Mouse (Mus musculus) retina, embryonic 14.5 days (tissue): ENCODE measurements around the gene Cmtr1.
"Not testable (repeated sequence)": the region's sequence is repeated elsewhere in the genome, so short reads cannot be mapped to it uniquely, and the experiment has no call there.

ENCODE experiments used
- DNase-seq: peaks from one replicate; pipeline ENCODE4 v3.0.0-alpha.2; 2015; ENCODE audit warnings: low spot score

Cmtr1 gene

GRCm38 (mm10) chr17:29660076-29660761 is at the start of gene Cmtr1:
Gene Cmtr1, plus strand, starts transcription at chr17:29660595.
- peak; percentile 97 for DNase-seq

DNA sequence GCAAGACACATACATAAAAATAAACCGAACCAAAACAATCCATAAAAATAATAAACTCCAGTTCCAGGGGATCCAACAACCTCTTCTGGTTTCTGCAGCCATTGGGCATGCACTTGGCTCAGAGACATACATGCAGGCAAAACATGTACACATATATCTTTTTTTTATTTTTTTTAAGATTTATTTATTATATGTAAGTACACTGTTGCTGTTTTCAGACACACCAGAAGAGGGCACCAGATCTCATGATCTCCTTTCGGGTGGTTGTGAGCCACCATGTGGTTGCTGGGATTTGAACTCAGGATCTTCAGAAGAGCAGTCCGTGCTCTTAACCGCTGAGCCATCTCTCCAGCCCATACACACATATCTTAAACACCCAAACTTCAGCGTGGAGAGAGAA is 46.9 kb upstream of the Cmtr1 start:
- DNase-seq: not testable (repeated sequence)

DNA sequence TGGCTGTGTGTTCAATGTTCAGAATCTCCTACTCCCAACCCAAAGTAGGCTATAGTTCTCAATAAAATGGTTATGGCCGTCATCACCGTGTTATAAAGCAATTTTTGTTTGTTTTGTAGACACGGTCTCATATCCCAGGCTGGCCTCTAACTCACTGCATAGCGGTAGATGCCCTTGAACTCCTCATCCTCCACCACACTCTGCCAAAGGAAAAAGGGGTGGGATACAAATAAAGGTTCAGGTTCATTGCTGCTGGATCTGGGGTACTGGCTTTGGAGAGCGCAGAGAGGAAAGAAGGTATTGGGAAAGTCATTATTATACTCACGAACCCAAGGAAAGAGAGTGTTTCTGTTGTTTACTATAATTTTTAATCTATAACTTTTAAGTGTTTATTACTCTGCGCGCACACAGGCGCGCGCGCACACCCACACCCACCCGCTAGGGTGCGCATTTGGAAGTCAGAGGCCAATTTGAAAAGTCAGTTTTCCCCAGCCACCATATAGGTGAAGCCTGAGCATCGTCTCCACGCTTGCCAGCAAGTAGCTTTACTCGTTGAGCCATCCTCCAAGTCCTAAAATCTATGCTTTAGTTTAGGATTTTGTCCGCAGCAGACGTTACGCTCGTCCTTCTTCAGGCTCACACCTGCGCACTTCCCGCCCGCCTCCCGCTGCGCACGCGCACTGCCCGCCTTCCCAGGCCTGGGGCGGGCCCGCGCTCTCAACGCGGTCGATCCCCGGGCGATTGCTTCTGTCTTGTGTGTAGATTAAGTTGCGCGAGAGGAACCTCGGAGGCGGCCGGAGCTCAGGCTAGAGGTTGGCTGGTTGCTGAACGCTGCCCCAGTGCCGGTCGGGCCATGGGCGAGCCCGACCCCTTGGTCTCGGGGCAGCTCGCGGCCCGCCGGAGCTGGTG is 46.0 kb upstream of the Cmtr1 start, which contains the start of the genes Rnf8 and Gm28043:
Gene Rnf8 (plus strand): TSS at position 676 of the 909 bp plus-strand sequence.
Gene Gm28043 (plus strand): TSS at position 762 of the 909 bp plus-strand sequence.
- peak; percentile 96 for DNase-seq

DNA sequence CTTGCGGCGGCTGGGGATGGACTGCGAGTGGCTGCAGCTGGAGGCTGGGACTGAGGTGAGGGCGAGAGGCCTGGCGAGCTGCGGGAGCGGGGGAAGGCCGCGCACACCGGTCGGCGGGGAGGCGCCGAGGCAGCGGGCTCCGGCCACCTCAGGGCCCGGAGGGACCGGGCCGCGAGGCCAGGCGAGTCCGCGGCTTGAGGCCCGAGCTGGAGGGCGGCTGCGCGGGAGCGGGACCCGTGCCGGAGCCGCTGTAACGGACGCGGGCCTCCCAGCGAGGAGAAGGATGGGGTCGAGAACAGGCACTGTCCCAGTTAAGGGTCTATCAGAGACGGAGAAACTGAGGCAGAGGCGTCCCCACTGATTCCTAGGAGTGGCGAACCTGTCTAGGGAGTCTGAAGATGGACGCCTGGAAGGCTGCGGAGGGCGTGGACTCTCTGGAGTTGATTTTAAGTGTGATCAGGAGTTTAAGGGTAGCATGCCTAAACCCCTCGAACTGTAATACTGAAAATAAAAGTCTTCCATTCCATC is 45.3 kb upstream of the Cmtr1 start:
- DNase-seq: peak; percentile 25

GRCm38 (mm10) chr17:29615616-29616015 is 44.8 kb upstream of the Cmtr1 start:
- no peak for DNase-seq

DNA sequence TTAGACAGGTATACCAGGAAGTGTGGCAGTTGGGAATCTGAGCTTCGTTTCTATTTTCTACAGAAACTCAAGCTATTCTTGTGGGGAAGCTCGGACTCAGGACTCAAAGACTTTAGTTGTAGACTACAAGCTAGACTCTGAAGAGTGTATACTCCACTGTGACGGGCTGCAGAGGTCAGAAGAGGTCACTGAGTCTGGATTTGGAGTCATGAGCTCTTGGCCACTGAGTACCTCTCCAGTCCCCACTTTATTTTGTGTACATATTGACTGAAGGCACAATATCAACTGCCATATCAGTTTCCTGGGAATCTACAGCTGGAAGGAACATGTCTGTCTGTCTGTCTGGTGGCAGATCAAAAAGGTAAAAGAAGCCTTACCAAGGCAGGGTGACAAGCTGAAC is 41.2 kb upstream of the Cmtr1 start:
- DNase-seq: no peak

GRCm38 (mm10) chr17:29623488-29623887 is 36.9 kb upstream of the Cmtr1 start:
- DNase-seq: no peak

DNA sequence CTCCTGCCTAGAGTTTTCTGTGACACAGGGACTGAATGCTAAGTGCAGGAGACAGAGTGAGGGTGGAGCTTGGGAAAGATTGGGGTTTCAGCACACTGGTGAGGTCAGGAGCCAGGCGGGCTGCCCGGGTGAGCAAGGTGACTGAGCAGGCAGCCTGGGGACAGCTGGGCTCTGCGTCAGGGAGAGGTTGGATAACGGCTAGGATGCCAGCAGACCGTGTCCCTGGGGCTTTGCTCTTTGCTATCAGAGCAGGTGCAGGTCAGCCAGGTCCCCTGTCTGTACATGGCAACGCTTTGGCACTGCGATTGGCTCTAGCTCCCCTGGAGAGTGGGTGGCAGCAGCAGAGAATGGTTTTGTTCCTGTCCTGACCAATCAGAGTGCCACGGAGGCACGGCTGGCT is 33.1 kb upstream of the Cmtr1 start:
- DNase-seq: no peak

DNA sequence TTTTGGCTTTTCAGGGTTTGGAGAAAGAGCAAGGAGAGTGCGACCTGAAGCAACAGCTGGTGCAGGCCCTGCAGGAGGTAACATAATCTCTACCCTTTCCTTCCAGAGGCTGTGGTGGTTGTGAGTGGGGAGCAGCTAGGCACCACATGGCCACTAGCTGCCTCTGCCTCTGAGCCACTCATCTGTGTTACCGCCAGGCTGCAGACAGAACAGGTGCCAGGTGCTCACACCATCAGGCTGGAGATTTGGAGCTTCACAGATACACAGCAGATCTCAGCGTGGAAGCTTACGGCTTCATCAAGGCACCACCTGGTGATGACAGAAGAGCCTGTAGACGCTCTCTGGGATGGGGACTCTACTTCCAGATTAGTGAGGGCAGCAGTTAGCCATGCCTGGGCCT is 31.4 kb upstream of the Cmtr1 start:
- DNase-seq: no peak

DNA sequence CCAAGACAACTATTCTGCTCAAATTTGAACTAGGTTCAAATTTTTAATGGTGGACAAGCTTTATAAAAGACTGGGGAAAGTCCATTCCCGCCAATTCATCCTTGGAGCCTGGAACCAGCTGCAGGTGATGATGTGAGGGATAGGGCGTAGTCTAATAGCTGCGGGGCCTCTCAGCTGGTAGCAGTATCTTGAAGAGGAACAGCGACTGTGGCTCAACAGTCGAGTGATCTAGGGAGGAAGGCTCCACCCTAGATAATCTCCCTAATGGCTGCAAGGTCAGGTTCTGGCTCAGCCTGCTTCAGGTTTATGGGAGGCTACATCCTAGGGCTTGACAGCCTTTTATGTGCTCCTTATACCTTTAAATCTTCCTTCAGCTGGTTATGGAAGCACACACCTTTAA is 30.8 kb upstream of the Cmtr1 start:
- DNase-seq: no peak

DNA sequence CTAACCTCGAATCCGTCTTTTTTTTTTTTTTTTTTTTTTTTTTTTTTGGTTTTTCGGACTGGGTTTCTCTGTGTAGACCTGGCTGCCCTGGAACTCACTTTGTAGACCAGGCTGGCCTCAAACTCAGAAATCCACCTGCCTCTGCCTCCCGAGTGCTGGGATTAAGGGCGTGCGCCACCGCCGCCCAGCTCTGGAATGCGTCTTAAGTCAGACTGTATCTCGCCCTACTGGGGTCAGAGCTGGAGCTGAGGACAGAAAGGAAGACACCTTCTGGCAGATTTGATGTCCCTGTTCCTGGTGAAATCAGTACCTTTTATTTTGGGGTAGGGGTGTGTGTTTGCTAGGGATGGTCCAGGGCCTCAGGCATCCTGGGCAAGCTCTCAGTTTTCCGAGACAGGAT is 28.1 kb upstream of the Cmtr1 start:
- DNase-seq: no peak

DNA sequence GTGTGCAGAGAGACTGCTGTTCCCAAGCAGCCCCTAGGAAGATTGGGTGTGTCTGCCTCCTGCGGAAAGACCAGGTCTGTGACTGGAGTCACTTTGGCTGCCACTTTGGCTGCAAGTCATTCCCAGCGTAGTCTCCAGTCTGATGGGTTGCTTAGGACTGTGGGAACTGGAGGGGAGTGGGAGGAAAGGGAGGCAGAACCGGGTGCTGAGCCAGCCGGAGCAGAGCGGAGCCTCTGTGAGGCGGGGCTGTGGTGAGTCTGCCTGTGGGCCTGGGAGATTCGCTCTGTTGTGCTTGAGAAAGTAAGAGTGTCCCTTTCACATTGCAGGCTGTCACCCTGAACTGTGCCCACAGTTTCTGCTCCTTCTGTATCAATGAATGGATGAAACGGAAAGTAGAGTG is 24.9 kb upstream of the Cmtr1 start:
- DNase-seq: no peak

GRCm38 (mm10) chr17:29636118-29636517 is 24.3 kb upstream of the Cmtr1 start:
- peak; percentile 58 for DNase-seq

GRCm38 (mm10) chr17:29637377-29637776 is 23.0 kb upstream of the Cmtr1 start:
- no peak for DNase-seq

GRCm38 (mm10) chr17:29637895-29638294 is 22.5 kb upstream of the Cmtr1 start:
- DNase-seq: no peak

- no peak for DNase-seq
These were observed 19.4 kb upstream of the Cmtr1 start for GRCm38 (mm10) chr17:29640971-29641370.

DNA sequence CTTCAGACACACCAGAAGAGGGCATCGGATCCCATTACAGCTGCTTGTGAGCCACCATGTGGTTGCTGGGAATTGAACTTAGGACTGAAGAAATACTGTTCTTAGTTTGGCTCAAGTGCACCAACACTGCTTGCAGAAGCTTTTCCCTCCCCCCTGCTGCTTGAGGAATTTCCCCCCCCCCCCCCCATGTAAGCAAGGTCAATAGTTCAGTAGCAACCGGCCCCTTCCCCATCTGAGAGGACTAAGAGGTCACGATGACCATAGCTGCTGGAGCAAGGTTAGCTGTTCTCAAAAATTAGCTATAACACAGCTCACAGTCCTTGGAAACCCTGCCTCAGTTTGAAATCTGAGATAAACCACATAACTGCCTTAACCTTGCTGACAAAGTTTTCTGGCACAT is 18.2 kb upstream of the Cmtr1 start:
- DNase-seq: no peak

GRCm38 (mm10) chr17:29658249-29658648 is 2.1 kb upstream of the Cmtr1 start:
- DNase-seq: no peak

DNA sequence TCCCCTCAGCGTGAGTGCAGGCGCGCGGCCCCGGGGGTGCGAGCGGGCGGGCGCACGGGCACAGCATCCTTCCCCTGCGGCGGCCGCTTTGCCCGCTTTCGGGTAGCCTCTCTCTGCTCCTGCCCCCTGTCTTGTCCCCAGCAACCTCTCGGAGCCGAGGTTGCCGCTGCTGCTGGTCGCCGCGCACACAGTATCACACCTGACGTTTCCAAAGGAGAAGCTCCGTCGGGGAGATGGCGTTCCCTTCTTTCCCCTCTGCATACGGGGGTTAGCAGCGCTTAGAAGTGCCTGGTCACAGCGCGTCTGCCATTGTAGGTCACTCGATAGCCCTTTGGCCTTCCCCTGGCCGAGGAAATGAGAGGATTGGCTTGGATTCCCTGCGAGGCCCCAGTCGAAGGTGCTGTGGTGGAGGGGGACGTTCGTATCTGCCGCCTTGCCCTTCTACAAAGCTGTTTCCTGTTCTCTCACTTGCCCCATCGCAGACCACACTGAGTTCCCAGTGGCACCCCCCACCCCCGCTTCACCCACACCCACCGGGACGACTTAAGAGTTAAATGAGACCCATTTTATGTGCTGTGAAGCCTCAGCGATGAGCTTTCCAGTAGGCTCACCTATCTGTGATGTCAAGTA is 482 bp downstream of the Cmtr1 start:
- DNase-seq: peak; percentile 40

DNA sequence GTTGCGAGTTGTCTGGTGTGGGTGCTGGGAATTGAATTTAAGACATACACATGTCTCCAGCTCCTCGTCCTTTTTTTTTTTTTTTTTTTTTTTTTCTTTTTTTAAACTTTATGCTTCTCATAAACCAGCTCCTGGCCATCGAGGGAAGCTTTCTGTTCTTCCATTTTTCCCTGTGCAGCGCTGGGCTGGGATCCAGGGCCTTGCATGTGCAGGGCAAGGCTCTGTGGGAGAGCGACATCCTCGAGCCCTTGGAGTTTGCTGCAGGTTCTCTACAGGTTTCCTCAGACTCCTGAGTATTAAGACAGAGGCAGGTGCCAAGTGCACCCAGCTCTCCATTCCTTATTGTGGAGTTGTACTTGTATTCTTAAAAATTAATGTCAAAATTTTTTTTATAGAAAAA is 1.8 kb downstream of the Cmtr1 start:
- no peak for DNase-seq

DNA sequence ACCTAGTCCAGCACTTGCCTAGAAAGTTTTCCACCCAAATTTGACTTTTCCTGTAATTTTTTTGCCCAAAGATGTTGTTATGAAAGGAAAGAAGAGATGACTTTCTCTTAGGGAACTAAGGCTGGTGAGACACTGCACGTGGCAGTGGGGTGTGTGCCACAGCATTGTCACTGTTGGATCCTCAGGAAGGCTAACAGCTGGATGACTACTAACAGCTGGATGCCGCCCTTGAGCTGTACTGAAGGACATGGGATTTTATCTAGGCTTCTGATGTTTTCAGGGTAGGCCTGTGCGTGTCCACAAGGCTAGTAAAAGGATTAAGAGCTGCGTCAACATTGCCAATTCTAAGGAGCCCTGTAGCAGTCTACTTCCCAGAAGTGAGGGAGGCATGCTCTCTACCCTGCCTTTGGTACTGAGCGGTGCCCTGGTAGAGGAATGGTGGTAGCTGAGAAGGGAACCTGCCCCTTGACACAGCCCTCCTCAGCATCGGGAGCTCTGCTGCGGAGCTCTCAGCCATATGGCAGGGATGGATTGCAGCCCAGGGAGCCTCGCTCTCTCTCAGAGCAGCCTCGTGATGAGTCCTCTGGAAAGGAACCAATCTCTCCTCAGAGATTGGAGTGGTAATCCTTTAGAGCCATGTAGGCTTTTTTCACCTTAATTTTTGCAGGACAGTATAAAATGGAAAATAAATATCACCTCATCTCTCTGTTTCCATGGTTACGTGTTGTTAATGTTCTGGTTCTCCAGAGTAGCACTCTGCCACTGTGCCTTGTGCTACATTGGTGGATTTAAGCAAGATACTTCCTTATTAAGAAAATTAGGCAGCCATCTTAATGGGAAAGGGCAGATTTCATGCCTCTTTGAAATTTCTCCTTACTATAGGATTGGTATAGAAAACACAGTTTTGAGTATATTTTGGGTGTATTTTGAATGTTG is 7.9 kb downstream of the Cmtr1 start:
- no peak for DNase-seq
